Mouse (Mus musculus) heart, postnatal 0 days (tissue): ENCODE measurements around the gene Lrrc40. TPM values are rescaled to one million over a fixed set of nuclear protein-coding genes. Genes with fewer than 3 reads are reported as not detected.

Experiments used
- ATAC-seq: fragments of 200-750 bp; cut with Nextera tagmentation; 2 replicates; pipeline ENCODE4 v1.8.0; 2017; ENCODE audit warnings: low read depth, moderate number of reproducible peaks, moderate library complexity; ENCODE audit not compliant: insufficient read depth
- DNase-seq: peaks from one replicate; pipeline ENCODE4 v3.0.0-alpha.2; 2016; ENCODE audit warnings: low spot score
- H3K27ac ChIP-seq: fragments of 300-500 bp; sonication (generic); 2 replicates; pipeline ENCODE4 v1.5.1; 2014; ENCODE audit warnings: low read depth, mild to moderate bottlenecking
- H3K27me3 ChIP-seq: fragments of 300-500 bp; sonication (generic); 2 replicates; pipeline ENCODE4 v1.6.1; 2014; ENCODE audit warnings: low read length, mixed read lengths; ENCODE audit not compliant: control insufficient read depth, insufficient read depth
- H3K36me3 ChIP-seq: fragments of 300-500 bp; sonication (generic); replicated peaks from 2 replicates; pipeline ENCODE4 v1.6.1; 2014; ENCODE audit warnings: low read length, mixed read lengths; ENCODE audit not compliant: control insufficient read depth, insufficient read depth
- H3K4me1 ChIP-seq: fragments of 300-500 bp; sonication (generic); 2 replicates; pipeline ENCODE4 v1.6.1; 2014; ENCODE audit warnings: antibody characterized with exemption; ENCODE audit not compliant: control insufficient read depth, insufficient read depth
- H3K4me2 ChIP-seq: fragments of 300-500 bp; sonication (generic); 2 replicates; pipeline ENCODE4 v1.6.1; 2014; ENCODE audit warnings: low read depth, mild to moderate bottlenecking, low read length, moderate library complexity
- H3K4me3 ChIP-seq: fragments of 300-500 bp; sonication (generic); 2 replicates; pipeline ENCODE4 v1.5.1; 2014; ENCODE audit warnings: low read depth, low read length
- H3K9ac ChIP-seq: fragments of 300-500 bp; sonication (generic); replicated peaks from 2 replicates; pipeline ENCODE4 v1.6.1; 2014; ENCODE audit warnings: low read depth, low read length, mixed read lengths
- H3K9me3 ChIP-seq: fragments of 300-500 bp; sonication (generic); replicated peaks from 2 replicates; pipeline ENCODE4 v1.6.1; 2016; ENCODE audit warnings: low read length; ENCODE audit not compliant: control insufficient read depth
- CTCF ChIP-seq: IDR thresholded peaks from 2 replicates; pipeline ENCODE4 v1.5.1; 2016; ENCODE audit warnings: antibody characterized with exemption, control low read depth, low read depth
- EP300 ChIP-seq: IDR thresholded peaks from 2 replicates; pipeline ENCODE4 v1.6.1; 2016; ENCODE audit warnings: antibody characterized with exemption, low read depth
- WGBS: fragments of 180-500 bp; shearing (Covaris S2); extraction: QIAGEN DNeasy Blood & Tissue Kit; methylation state at CpG from one replicate; pipeline ENCODE4 v1.1.7; 2014; 5-methylcytosine and 5-hydroxymethylcytosine counted together
- polyA plus RNA-seq: library from polyadenylated mRNA; unstranded; fragments of >200 nt; fragmentation: Nextera tagmentation; extraction: Ambion mirVana; gene quantifications from 2 replicates; pipeline ENCODE4 v1.2.1, GENCODE M21; 2015
- total RNA-seq: library from RNA; depleted of rRNA; stranded (reverse); fragments of >200 nt; gene quantifications from 2 replicates; pipeline ENCODE4 v1.2.3, GENCODE M21; 2014; ENCODE audit warnings: low replicate concordance

Lrrc40 gene
- total and polyA plus RNA-seq, 2 experiments from 2014 or later: 11.8 to 22.0 TPM

DNA sequence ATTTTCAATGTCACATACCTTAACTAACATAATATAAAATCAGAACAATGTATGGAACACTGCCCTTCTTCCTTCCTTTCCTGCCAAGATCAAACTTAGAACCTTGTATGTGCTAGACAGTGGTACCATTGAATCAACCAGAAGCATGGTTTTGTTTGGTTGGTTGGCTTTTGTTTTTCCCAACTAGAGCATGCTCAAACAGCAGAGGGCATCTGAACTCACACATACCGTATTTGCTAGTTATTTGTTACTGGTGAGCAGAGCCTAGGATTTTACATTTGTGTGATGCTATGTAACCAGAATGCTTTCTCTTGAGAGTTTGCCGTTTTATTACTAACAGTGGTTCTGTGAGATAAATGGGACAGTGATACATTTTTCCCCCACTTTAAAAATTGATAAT lies 13.0 kb downstream of the Lrrc40 start:
- Histone ChIP-seq H3K27me3 (no peaks in the 10 kb centered on the region), H3K9me3 (no peaks in the 10 kb centered on the region), H3K4me3 (no peak overlapping the region), H3K9ac (no peak overlapping the region), H3K36me3 (peaks cover 26% of the 10 kb centered on the region; the same call in 1 of the 2 replicates), H3K4me1 (no peaks in the 10 kb centered on the region), H3K4me2 (no peak overlapping the region), H3K27ac (no peak overlapping the region)
- 77% methylated on average over 2 of the region's 2 CpGs for WGBS
- no peak for ATAC-seq
- DNase-seq: no peak
- no peak for TF ChIP-seq CTCF
- TF ChIP-seq EP300: no peak

DNA sequence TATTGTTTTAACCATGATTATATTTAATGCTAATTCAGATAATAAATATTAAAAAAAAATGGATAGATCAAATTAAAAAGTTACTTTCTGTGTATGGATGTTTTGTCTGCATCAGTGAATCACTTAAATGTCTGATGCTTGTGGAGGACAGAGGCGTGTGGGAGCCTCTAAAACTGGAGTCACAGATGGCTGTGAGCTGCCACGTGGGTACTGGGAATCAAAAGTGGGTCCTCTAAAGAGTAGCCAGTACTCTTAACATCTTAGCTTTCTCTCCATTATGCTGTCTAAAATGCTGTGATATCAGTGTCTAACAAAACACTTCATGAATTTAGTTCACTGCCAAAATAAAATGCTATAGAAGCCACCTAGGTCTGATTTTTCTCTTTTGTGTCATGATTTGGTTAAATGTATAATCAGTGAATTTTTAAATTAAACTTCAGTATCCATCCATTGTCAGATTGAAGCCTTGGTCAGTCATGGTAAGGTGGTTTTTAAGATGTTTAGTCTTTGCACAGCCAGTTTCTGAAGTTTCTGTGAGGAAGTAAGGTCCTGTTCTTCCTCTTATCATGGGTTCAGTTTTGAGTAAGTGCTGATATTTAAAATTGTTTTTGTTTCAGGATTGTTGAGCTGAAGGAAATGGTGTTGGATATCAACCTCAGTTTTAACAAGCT lies 24.3 kb downstream of the Lrrc40 start:
- H3K9me3 ChIP-seq: no peaks in the 10 kb centered on the region
- no peaks in the 10 kb centered on the region for H3K4me1 ChIP-seq
- no peaks in the 10 kb centered on the region for H3K27me3 ChIP-seq
- WGBS: 80% methylated on average over 2 of the region's 2 CpGs
- DNase-seq (no peak), ATAC-seq (no peak)
- no peak overlapping the region for H3K9ac ChIP-seq
- no peak overlapping the region for H3K27ac ChIP-seq
- TF ChIP-seq EP300 (no peak), CTCF (no peak)
- H3K4me3 ChIP-seq: no peak overlapping the region
- peaks cover 54% of the 10 kb centered on the region for H3K36me3 ChIP-seq
- H3K4me2 ChIP-seq: no peak overlapping the region

DNA sequence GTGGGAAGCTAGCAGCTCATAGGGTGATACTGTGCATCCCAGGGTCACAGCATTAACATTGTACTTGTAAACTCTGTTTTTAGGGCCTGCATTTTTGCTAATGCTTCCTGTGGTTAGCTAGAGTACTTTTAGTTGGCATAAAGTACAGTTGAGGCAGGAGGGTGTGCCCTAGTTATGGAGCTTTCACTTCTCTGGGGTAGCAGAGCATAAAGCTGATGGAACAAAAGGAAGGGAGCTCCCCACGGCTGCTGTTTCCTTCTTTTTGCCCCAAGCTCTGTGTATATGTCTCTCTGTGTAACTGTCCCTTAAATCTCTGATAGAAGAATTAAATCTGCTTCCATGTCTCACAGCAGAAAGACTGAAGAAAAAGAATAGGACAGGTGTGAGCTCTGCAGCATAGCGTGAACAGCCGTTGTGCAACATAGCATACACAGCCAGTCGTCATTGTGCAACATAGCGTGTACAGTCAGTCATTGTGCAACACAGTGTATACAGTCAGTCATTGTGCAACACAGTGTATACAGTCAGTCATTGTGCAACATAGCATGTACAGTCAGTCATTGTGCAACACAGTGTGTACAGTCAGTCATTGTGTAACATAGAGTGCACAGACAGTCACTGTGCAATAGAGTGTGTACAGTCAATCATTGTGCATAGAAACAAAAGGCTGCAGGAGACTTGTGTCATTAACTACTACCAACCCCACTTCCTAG lies 25.5 kb downstream of the Lrrc40 start:
- Histone ChIP-seq H3K36me3 (peaks cover 52% of the 10 kb centered on the region), H3K9me3 (no peaks in the 10 kb centered on the region), H3K27me3 (no peaks in the 10 kb centered on the region), H3K4me1 (no peaks in the 10 kb centered on the region), H3K4me2 (no peak overlapping the region), H3K4me3 (no peak overlapping the region), H3K27ac (no peak overlapping the region), H3K9ac (no peak overlapping the region)
- 89% methylated on average over 5 of the region's 5 CpGs for WGBS
- DNase-seq (no peak), ATAC-seq (no peak)
- TF ChIP-seq EP300 (no peak), CTCF (no peak)

DNA sequence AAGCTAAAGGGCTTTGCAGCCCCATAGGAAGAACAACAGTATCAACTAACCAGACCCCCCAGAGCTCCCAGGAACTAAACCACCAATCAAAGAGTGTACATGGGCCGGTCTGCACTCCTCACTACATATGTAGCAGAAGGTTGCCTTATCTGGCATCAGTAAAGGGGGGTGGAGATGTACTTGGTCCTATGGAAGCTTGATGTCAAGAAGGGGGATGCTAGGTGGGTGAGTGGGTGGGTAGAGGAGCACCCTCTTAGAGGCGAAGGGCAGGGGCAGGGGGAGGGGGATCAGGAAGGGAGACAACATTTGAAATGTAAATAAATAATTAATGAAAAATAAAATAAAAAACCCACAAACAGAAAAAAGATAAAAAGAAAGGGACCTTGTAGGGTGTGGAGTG lies 28.8 kb downstream of the Lrrc40 start:
- H3K4me3 ChIP-seq: no peak overlapping the region
- 94% methylated on average over 2 of the region's 2 CpGs for WGBS
- no peaks in the 10 kb centered on the region for H3K27me3 ChIP-seq
- ATAC-seq: no peak
- no peaks in the 10 kb centered on the region for H3K9me3 ChIP-seq
- peaks cover 26% of the 10 kb centered on the region; the same call in 1 of the 2 replicates for H3K36me3 ChIP-seq
- H3K9ac ChIP-seq: no peak overlapping the region
- no peak for DNase-seq
- no peak overlapping the region for H3K4me2 ChIP-seq
- no peak for TF ChIP-seq CTCF
- TF ChIP-seq EP300: no peak
- H3K4me1 ChIP-seq: no peaks in the 10 kb centered on the region
- H3K27ac ChIP-seq: no peak overlapping the region

DNA sequence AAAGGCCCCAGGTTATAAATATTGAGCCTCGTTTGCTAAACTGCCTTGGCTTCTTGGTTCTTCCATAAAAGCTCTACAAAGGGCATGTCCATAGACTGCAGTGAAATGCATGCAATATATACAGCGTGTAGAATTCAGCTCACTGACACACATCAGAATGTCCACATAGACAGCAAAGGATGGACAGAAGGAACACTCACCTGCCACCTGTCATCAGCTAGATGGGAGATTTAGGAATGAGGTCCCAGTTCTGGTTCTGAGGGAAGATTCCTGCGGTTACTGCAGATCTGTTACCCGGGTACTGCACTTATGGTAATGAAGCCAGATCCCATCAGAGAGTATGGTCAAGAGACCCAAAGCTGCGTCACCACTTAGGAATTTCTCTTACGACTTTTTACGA lies 31.5 kb downstream of the Lrrc40 start:
- no peaks in the 10 kb centered on the region for H3K9me3 ChIP-seq
- WGBS: 74% methylated on average over 7 of the region's 7 CpGs
- peaks cover 21% of the 10 kb centered on the region; the same call in 1 of the 2 replicates for H3K36me3 ChIP-seq
- no peak overlapping the region for H3K27ac ChIP-seq
- no peak overlapping the region for H3K9ac ChIP-seq
- ATAC-seq: no peak
- no peak for TF ChIP-seq EP300
- no peak for TF ChIP-seq CTCF
- H3K4me2 ChIP-seq: no peak overlapping the region
- DNase-seq: no peak
- no peak overlapping the region for H3K4me3 ChIP-seq
- no peaks in the 10 kb centered on the region for H3K27me3 ChIP-seq
- H3K4me1 ChIP-seq: no peaks in the 10 kb centered on the region
